Mouse (Mus musculus) small intestine, adult 2 months (tissue): Measurements from ENCODE around the gene Med12l.

Experiments
- CTCF ChIP-seq: fragments of 200-500 bp; IDR thresholded peaks from 2 replicates; pipeline ENCODE4 v1.5.1; 2012; ENCODE audit warnings: low read depth, mild to moderate bottlenecking, control low read depth, inconsistent platforms, low read length, moderate library complexity, mixed read lengths; ENCODE audit not compliant: insufficient replicate concordance, insufficient read length; ENCODE audit errors: extremely low read depth
- POLR2A ChIP-seq: fragments of 200-500 bp; IDR thresholded peaks from 2 replicates; pipeline ENCODE4 v1.6.1; 2012; ENCODE audit warnings: low read depth, mild to moderate bottlenecking, control low read depth, inconsistent platforms, low read length, moderate library complexity

DNA sequence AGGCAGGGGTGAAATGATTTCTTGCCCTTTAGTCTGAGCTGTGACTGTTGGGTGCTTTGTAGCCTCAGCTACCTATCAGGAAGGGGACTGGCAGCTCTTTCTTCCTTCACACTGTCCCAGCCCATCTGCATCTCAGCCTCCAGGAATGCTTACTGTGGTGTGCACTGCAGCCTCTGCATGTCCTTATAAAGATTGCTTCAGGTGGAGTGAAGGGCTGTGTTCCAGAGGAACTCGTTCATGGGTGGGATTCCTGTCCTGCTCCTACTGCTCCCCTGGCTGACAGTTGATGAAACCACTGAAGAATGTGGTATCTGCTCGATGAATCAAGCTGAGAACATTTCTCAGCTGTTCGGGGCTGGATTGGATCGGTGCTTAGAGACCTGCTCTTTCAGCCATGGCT is 181.7 kb downstream of the Med12l start:
- no peak for TF ChIP-seq CTCF
- no peak for TF ChIP-seq POLR2A
